9 mouse cellular contexts compared by ENCODE assay signal in the genomic region with DNA sequence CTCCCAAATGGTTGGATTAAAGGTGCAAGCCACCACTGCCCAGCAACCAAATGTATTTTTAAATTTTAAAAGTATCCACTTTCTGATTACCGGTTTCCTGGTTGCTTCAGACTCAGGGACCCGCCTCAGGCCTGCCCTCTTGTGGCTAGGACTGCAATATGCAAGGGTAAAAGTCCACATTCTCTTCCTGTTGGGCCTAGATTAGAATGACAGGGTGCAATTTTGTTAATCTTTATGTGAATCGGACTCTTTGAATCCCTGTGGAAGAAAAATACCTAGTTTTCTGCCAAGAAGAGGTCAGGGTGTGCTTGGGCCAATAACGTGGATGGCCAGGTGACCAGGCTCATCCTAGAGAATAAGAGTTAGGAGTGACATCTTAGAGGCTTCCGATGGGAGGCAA. TPM values are rescaled to one million over a fixed set of nuclear protein-coding genes. Genes with fewer than 3 reads are reported as not detected.
DNase-seq lines count a peak whose midpoint lies in the region; ATAC-seq lines count a peak whose summit lies in the region.
"Had no signal": no experiment of that assay in that cellular context is flagged by ENCODE, and none has a peak within 500 bp of the region (broad histone marks: within the 10 kb centered on the region; RNA-seq: fewer than 3 reads in every experiment).

No protein-coding gene starts in this region.

- peaks cover 6% of the 10 kb centered on the region for H3K4me1 ChIP-seq in liver, embryonic 15.5 days (replicated peaks)

- H3K9ac ChIP-seq in liver, embryonic 15.5 days, result no peak overlapping the region

- DNase-seq in urinary bladder, postnatal 25 days (ENCODE audit: low spot score), result peak; percentile 57
- no peak for DNase-seq in urinary bladder, postnatal 10 days (ENCODE audit: low spot score)
- peak; percentile 40 to 58 for DNase-seq in adrenal gland, adult 18-20 months (ENCODE audit: low spot score in 2 of 2)
- DNase-seq in embryo, embryonic 11 days, result peak; percentile 65
- DNase-seq in kidney, adult 8-10 months, result peak; percentile 86 to 90
- DNase-seq in right cerebral cortex, adult 2 months (ENCODE audit: low spot score in 2 of 2), result peak; percentile 52 to 54

- H3K4me2 ChIP-seq in liver, embryonic 15.5 days, result 0 out of 2 replicates have a peak overlapping the region, but pooled peaks have one; percentile 11

- H3K27me3 ChIP-seq in liver, embryonic 15.5 days, result no peaks in the 10 kb centered on the region

- WGBS in liver, embryonic 15.5 days (ENCODE audit: insufficient replicate concordance), result 26% methylated on average over 5 of the region's 5 CpGs

- no peaks in the 10 kb centered on the region for H3K9me3 ChIP-seq in liver, embryonic 15.5 days (replicated peaks)

- H3K36me3 ChIP-seq in liver, embryonic 15.5 days (replicated peaks), result peaks cover 12% of the 10 kb centered on the region; the same call in 1 of the 2 replicates

- no peak overlapping the region for H3K4me3 ChIP-seq in liver, embryonic 15.5 days (replicated peaks)

- no peak overlapping the region; the same call in 1 of the 2 replicates for H3K27ac ChIP-seq in liver, embryonic 15.5 days (replicated peaks)

- no peak for ATAC-seq in liver, embryonic 15.5 days (ENCODE audit: insufficient read depth)

RNA-seq across cellular contexts. Expression of a gene that starts 7.4 kb away (rescaled TPM):
- 10 to 100 TPM; 13.9 to 26.8 TPM for total RNA-seq in adrenal gland, adult 18-20 months (2021)
- polyA plus RNA-seq in liver, embryonic 15.5 days (2015; fragmentation: Nextera tagmentation; extraction: Ambion mirVana), result 7.7 and 7.8 TPM in 2 replicates

RNA-seq across cellular contexts. Expression of a gene that starts 9.6 kb away (rescaled TPM):
- total RNA-seq in adrenal gland, adult 18-20 months (2021), result not detected
- polyA plus RNA-seq in liver, embryonic 15.5 days (2015; fragmentation: Nextera tagmentation; extraction: Ambion mirVana), result 0.16 TPM in 1 of 2 replicates, not detected in the other
- polyA plus RNA-seq: heart, embryonic 16.5 days; stomach, embryonic 14.5 days had no signal

RNA-seq across cellular contexts. Expression of a gene that starts 37.5 kb away (rescaled TPM):
- 100 to 1,000 TPM; 128 to 165 TPM for total RNA-seq in adrenal gland, adult 18-20 months (2021)
- 39.5 and 49.8 TPM in 2 replicates for polyA plus RNA-seq in liver, embryonic 15.5 days (2015; fragmentation: Nextera tagmentation; extraction: Ambion mirVana)

RNA-seq across cellular contexts. Expression of a gene that starts 37.6 kb away (rescaled TPM):
- total RNA-seq in adrenal gland, adult 18-20 months (2021), result 10 to 100 TPM; 29.3 to 31.3 TPM
- 10.7 and 12.1 TPM in 2 replicates for polyA plus RNA-seq in liver, embryonic 15.5 days (2015; fragmentation: Nextera tagmentation; extraction: Ambion mirVana)

RNA-seq across cellular contexts. Expression of a gene that starts 37.7 kb away (rescaled TPM):
- total RNA-seq in adrenal gland, adult 18-20 months (2021), result under 1 TPM; 0.80 to 0.96 TPM
- 11.5 and 12.5 TPM in 2 replicates for polyA plus RNA-seq in liver, embryonic 15.5 days (2015; fragmentation: Nextera tagmentation; extraction: Ambion mirVana)
